Mouse (Mus musculus) ovary, postnatal 36 days (tissue): Measurements from ENCODE around the gene Clcn3.

Experiments used
- DNase-seq: peaks from one replicate; pipeline ENCODE4 v3.0.0; 2022; ENCODE audit warnings: low spot score, mixed read lengths

Gene Clcn3

DNA sequence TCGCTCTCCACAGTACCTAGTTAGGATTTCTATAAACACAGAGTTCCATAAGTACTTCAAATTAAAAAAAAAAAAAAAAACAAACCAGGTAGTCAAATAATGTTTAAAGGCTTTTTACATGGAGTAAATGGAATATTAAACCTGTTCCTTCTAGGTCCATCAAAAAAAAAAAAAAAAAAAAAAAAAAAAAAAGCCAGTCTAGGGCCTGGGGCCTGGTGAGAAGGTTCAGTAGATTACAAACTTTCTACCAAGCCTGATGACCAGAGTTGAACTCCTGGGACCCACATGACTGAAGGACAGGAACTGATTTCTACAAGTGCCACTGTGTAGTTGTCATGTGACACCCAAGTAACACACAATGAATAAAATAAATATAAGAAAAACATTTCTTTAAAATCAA is 31.3 kb downstream of the Clcn3 start:
- no peak for DNase-seq

DNA sequence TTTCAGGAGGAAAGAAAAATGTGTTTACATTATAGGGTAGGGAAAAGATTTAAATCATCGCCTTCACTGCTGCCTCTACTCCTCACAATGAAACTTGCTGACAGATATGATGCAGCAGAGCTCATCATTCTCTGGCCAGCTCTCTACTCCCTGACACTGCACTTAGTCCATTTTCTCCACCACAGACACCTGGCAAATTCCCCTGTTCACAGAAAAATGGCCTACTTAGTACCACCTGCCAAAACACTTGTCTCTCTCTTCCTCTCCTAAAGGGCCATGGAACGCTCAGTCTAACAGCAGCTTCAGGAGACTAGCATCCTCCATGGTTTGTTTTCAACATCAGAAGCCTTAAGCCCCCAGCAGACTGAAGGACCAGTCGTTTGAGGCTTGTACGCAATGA is 31.8 kb downstream of the Clcn3 start:
- no peak for DNase-seq

DNA sequence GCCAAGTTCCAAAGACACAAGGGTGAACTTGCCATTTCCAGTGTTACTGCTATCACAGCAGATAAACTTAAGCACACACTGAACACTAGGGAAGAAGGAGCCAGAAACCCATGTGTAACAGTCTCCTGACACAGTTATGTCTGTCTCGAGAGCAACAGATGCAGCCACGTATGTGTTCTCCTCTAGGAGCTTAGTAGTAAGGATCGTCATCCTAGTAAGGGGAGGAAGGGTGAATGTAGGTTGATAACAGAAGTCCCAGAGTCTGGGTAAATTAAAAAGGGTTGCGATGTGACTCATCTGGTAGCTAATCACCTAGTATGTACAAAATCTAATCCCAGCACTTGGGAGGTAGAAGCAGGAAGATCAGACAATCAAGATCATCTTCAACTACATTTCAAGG is 33.2 kb downstream of the Clcn3 start:
- DNase-seq: no peak

DNA sequence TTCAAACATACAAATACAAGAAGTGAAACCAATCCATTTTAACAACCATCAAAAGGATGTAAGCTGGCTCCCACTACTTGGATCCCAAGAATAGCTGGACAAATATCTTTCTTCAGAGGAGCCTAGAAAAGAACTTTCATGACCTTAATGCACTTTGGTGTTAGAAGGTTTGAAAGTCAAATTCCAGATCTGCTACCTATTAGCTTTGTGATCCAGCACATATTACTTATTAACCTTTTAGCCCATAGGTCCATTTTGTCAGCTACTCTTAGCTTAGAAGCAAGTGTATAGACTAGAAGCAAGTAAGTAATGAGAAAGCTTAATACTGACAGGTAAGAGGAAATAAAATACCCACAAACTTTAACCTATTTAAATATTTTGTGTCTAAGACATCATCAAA is 35.6 kb downstream of the Clcn3 start:
- no peak for DNase-seq

DNA sequence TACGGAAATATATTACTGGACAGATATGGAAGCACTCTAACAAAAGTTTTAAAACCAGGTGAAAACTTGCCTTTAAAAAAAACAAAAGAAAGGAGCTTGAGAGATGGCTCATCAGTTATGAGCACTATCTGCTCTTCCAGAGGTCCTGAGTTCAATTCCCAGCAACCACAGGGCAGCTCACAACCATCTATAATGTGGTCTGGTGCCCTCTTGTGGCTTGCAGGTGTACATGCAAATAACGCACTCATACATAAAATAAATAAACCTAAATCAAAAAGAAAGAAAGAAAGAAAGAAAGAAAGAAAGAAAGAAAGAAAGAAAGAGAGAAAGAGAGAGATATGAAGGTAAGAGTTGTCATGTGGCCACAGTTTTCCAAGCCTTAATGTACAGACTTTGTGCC is 40.2 kb downstream of the Clcn3 start:
- no peak for DNase-seq

DNA sequence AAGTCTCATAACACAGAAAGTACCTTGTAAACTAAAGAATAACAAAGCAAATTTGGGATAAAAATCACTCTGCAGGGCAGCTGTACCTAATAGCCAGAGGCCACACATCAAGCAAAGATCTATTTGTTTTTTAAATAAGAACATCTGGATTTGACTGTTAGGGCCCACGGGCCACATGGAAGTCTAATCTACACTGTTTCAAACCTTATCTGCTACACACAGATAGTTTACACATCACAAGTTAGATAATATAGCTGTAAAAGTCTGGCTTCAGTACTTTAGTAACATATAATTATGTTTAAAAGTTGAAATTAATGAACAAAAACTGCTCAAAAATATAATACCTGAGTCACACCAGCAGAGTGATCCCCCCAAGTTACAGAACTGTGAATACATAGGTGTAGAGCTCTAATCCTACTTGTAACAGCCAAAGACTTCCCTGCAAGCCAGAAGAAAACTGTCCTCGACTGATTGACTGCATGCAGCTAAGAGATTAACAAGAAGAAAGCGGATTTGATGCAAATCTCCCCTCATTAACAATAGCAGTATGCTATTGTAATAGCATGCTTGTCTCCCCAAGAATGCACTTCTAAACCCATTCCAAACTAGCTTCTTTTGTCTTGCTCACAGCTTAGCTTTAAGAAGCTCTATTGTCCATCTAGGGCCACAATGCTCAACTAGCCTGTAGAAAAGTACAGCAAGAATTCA is 44.2 kb downstream of the Clcn3 start:
- no peak for DNase-seq

DNA sequence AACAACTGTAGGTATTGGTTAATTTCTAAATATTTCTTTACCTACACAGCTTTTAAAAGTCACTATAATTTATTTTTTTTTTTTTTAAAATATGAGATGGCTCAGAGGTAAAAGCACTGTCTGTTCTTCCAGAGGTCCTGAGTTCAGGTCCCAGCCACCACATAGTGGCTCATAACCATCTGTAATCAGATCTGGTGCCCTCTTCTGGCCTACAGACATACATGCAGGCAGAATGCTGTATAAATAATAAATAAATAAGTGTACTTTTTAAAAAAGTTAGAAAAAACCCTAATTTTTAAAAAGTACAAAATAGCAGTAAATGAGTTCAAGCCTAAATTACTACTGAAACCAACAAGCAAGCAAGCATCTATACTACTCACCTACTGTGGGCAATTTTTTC is 49.5 kb downstream of the Clcn3 start:
- no peak for DNase-seq

DNA sequence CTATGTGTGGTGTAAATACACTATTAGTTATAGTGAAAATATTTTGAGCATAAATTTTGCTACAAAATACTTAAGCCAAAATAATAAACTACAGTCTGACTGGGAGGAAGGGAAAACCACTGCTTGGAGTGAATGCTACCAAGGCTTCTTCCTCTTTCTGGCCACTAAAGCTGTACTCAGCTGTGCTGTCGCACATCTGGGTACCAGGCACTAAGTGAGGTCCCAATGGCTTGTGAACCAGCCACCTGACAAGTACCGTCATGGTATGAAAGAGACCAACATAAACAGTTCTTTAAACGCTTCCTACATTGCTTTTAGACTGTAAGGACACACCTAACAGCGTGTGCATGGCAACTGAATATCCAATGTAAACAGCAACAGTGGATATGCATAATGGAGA is 62.9 kb downstream of the Clcn3 start:
- DNase-seq: no peak

DNA sequence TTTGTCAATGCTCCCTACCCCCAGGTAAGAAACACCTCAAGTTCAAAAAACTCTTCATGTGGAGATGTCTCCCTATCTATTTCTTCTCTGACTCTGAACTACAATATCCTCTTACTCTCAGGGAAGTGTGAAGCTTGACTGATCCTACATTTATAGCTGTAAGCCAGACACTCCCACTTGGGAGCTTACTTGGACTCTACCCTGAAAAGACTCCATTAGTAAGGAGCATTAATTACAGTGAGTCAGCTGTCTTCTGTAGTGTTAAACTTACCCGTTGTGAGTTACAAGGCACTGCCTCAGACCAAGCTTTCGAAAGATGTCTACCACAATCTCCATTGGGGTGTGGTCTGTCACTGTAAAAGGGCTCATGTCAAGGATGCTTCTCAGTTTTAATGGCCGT is 64.0 kb downstream of the Clcn3 start:
- no peak for DNase-seq

DNA sequence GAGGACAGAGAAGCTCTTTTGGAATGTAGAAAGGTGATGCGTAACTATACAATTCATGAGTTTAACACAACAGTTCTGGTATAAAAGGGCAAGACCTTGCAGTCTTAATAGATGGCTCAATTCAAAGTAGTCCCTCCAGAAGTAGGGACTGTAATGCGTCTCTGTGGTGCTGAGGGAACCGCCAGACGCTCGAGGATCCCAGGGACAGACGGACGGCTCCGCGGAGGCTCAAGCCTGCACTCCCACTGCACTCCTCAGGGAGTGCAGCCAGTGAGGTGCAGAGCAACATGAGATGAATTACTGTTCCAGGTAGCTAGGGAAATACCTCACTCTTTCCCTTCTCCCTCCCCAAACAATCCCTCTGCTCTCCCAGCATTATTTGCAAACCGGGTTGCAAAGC is 70.5 kb downstream of the Clcn3 start:
- DNase-seq: no peak

DNA sequence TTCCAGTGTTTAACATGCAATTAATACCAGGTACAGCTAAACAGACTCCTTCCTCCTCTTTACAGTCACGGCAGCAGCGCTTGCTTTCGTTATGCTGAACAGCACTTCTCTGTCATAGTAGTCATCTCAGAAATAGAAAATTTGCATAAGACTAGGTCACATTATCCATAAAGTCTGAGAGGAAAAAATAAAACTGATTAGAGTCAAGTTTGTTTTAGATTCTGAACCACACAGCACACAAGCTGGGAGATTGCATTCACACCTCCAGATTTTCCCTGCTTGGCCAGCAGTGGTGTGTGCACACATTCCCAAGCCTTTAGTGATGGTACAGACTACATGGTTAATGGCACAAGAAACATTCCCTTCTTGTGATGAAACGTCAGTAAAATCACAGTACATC is 71.0 kb downstream of the Clcn3 start:
- DNase-seq: no peak

DNA sequence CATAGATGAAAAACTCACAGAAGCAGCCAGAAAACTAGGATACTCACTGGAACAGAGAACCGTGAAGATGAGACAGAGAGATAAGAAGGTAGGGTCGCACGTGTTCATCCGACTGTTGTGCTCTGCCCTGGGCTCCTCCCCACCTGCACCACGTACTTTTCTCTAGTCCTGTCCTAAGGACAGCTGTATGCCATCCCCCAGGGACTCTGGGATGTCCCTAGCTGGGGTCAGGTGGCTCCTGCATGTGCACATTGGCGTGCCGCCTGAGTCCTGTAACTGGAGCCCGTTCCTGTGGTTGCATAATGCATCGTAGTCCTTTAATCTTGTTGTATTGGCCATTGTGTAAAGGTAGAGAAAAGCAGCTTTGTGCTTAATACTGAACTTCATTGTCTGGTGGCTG is 83.0 kb downstream of the Clcn3 start:
- no peak for DNase-seq

DNA sequence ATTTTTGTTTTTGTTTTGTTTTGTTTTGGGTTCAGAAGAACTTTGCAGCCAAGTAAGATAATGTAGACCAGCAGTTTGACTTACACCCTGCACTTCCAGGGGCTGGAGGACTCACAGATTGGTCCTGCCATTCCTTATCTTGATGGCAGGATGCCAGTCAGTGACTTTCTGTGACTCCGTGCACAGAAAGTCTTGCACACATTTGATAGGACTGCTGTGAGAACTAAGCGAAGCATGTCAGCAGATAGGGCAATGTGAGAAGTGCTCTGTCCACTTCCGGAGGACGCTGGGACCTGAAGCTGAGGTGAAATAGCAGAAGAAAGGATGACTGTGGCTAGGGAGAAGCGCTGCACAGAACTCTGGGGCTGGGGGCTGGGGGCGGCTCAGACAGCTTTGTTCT is 87.2 kb downstream of the Clcn3 start:
- no peak for DNase-seq

DNA sequence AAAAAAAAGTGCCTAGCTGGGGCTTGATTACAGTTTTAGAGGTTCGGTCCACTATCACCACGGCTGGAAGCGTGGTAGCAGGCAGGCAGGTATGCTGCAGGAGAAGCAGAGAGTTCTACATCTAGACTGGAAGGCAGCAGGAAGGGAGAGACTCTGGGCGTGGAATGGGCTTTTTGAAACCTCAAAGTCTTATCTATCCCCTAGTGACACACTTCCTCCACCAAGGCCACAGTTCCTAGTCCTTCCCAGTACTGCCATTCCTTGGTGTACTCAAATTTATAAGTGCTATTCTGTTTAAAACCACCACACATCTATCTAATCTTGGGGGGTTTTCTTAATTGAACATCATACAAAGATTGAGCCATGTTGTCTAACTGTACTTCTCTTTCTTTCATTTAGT is 91.3 kb downstream of the Clcn3 start:
- no peak for DNase-seq

DNA sequence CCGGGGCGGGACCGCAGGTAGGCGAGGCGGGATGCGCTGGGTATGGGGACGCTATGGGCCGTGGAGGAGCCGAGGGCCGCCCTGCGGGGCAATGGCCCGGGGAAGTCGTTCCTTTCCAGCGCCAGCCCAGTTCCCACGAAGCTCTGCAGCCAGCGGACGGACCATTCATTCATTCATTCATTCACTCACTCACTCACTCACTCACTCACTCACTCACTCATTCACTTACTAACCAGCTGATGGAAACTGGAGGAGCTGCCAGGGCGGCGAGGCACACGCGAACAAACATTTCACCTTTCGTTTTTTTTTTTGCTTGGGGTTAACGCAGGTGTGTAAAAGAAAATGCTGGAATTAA is 92.6 kb downstream of the Clcn3 start:
- no peak for DNase-seq

DNA sequence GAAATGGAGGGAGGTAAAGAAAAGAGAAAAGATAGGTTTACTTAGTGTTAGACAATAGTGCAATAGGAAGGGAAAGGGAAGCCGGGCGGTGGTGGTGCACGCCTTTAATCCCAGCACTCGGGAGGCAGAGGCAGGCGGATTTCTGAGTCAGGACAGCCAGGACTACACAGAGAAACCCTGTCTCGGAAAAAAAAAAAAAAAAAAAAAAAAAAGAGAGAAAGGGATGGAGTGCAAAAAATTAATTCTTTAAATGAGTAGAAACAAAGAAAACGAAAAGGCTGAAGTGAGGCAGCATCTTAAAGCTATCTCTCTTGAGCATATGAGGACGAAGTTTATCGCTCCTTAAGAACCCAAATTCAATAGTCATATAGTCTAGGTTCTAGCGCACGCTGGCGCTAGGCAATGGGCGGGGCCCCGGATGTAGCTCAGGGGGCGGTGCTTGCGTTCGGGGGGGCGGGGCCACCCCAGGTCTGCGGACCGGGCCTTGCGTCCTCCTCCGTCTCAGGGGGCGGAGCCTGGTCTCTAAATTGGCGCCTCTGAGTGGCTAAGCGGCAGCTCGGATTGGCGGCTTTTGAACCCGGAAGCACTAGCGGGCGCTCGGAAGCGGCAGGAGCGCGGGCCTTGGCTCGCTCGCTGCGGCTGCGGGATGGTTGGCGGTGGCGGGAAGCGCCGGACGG is 93.1 kb downstream of the Clcn3 start, which contains the start of gene Hpf1:
TSS of gene Hpf1 (plus strand) at position 576 of the 677 bp plus-strand sequence.
- peak; percentile 92 for DNase-seq

DNA sequence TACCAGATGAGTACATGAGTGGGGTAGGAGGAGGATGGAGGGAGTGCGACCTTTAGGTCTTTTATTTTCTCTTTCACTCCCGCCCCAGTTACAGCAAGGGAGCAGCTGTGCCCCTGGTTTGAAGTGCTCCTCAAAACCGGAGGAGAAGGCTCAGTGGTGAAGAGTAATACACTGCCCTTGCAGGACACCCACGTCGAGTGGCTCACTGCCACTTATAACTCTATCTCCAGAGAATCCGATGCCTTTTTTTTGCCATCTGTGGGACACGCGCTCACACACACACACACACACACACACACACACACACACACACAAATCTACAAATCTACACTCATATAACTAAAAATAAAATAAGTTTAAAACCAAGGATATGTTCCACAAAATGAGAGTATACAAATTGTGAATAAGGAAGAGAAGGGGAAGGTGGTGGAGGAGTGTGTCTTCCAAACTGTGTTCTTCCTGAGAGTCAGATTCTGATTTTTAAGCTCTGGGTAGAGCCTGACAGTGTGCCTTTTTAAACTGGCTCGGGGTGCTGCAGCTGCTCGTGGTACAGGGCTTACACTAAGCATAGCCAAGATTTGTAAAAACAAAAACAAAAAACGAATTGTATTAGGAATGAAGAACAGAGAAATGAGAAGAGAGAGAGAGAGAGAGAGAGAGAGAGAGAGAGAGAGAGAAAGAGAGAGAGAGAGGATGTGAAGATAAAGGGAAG is 93.8 kb downstream of the Clcn3 start:
- no peak for DNase-seq

DNA sequence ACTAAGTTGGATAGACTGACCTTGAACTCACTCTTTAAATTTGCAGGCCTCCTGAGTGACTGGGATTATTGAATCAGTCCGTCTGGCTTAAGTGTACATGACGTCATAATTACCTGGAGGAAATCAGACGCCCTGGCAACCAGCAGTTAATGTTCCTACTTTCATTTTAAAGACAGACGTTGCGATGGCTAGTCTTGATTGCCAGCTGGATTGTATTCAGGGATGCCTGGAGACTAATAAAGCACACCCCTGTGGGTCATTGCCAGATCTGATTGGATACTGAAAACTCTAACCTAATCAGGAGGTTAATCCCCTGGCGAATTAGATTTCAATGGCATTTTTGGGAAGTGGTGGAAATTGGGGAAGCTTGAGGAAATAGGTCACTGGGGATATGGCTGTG is 96.4 kb downstream of the Clcn3 start:
- DNase-seq: no peak

DNA sequence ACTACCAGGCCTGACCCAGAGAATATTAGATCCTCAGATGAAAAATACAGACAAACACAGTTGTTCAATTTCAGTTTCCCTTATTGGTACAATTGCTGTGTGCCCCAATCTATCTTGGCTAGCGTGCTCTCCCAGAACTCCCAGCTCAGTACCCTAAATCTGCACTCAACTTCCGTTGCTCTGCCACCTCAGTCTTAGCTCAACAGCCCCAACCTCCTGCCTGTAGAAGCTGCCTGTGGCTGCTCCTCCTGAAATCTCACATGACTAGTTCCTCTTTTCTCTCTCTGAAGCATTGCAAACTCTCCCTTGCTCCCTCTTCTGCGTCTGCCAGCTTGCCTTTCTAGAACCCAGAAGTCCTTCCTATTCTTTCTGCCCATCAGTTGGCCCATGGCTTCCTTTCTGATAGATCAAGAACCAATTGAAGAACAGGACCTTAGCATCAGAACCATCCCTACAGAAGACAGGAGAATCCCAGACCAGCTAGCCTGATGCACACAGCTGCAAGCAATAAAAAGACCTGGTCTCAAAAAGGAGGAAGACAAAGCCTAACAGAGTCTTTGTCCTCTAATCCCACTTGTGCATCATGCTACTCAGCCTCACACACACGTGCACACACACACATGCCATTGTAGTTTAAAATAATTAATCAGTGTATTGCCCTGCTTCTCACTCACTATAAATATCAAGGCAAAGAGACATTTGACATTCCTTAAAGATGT is 99.5 kb downstream of the Clcn3 start:
- DNase-seq: no peak

DNA sequence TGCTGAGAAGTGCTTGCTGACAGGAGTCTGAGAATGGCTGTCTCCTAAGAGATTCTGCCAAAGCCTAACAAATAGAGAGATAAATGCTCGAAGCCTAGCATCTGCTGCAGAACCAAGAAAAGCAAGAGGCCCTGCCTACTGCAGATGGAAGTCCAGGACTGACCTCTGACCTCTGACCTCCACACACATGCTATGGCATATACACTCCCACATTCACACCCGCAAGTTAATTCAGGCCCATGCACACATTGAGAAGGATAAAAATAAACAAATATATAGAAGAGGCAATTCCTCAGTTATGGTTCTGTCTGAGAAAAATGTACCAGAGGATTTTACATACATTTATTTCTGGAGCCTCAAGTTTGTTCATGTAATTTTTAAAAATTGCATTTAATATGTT is 104.5 kb downstream of the Clcn3 start:
- no peak for DNase-seq

DNA sequence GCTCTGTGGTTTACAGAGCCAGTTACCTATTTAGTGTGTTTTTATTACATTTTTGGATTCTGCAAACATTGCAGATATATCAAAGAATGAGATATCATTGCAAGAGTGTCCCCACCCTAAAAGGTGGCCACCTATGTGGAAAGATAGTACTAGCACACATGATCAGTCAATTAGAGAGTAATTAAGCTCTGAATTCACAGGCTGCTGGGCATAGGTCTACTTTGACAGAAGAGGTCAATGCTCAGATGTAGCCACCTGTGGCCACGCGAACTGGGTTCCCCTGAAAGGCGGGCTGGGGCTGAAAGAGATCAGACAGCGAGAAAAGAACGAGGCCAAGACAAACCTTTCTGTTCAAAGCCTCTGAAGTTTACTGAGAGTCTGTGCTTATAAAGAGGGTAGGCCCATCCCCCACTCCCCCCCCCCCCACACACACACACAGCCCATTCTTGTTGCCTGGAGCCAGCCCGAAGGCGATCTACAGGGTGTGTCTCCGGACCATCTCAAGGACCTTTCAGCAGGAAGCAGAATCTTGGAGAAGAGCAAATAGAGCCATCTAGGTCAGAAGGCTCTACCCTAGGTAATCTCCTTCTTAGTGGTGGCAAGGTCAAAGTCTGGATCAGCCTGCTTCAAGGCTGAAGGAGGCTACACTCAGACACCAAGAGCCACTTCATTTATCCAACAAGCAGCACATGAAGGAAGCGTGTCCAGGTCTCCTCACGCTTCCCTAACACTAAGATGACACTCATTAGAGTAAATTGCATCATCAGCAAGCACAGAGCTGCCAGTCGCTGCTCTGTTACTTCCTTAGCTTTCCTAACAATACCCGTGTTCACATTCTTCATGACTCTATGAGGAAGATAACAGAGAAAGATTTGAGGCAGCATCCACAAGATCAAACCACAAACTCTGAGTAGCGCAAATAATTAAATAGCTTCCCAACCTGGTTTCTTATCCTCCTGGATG is 112.6 kb downstream of the Clcn3 start:
- DNase-seq: no peak

DNA sequence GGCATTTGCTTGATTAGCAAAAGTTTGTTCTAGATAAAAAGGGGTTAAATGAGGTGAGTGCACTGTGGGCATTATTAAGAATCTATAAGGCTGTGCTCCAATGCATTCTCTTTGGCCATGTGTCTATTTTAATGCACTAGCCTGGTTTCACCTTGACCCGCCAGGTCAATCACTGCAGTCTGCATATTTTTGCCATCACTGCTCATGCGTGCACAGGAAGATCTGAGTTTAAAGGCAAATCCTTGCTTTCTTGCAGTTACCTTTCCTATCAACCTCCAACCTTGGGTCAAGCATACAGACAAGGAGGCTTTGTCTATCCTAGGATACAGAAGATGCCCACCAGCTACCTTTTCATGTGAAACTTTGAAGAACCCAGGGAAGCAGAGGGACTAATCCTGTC is 113.3 kb downstream of the Clcn3 start:
- DNase-seq: no peak
